Mouse (Mus musculus) heart, adult 8-10 months (tissue): ENCODE data around the gene Arl8b. TPM values are rescaled to one million over a fixed set of nuclear protein-coding genes. Genes with fewer than 3 reads are reported as not detected.
A peak's percentile ranks its signal among the peaks of the same experiment; 100 is the strongest.

Source experiments
- DNase-seq: peaks from one replicate; pipeline ENCODE4 v3.0.0; 2022; ENCODE audit warnings: low spot score
- total RNA-seq, 4 experiments: library from RNA; stranded (reverse); gene quantifications; 2 replicates each; pipeline ENCODE4 v1.2.4; 2022

Gene Arl8b
- 100 to 1,000 TPM in 2 of 4 experiments, 10 to 100 TPM in 2; 91.8 to 102 (median 97.3) TPM for total RNA-seq

- peak; percentile 94 for DNase-seq
These were observed at the start of gene Arl8b for GRCm38 (mm10) chr6:108782526-108783183. Arl8b (plus strand) TSS chr6:108783099.

- peak; percentile 48 for DNase-seq
These were observed 46.8 kb upstream of the Arl8b start for GRCm38 (mm10) chr6:108735910-108736750.

- DNase-seq = no peak
These were observed 44.3 kb upstream of the Arl8b start for GRCm38 (mm10) chr6:108738463-108739203.

GRCm38 (mm10) chr6:108740579-108740978 lies 42.3 kb upstream of the Arl8b start:
- no peak for DNase-seq

GRCm38 (mm10) chr6:108743730-108744129 lies 39.2 kb upstream of the Arl8b start:
- DNase-seq = no peak

GRCm38 (mm10) chr6:108751324-108751723 lies 31.6 kb upstream of the Arl8b start:
- DNase-seq = no peak

- no peak for DNase-seq
These were observed 30.5 kb upstream of the Arl8b start for GRCm38 (mm10) chr6:108752395-108752794.

- DNase-seq = no peak
These were observed 29.4 kb upstream of the Arl8b start for GRCm38 (mm10) chr6:108753536-108753935.

GRCm38 (mm10) chr6:108754376-108754775 lies 28.5 kb upstream of the Arl8b start:
- DNase-seq = no peak

GRCm38 (mm10) chr6:108755936-108756335 lies 27.0 kb upstream of the Arl8b start:
- no peak for DNase-seq

GRCm38 (mm10) chr6:108758997-108759697 lies 23.8 kb upstream of the Arl8b start:
- no peak for DNase-seq

- DNase-seq = no peak
These were observed 23.2 kb upstream of the Arl8b start for GRCm38 (mm10) chr6:108759698-108760039.

GRCm38 (mm10) chr6:108770880-108771279 lies 12.0 kb upstream of the Arl8b start:
- DNase-seq = no peak

- peak; percentile 62 for DNase-seq
These were observed 10.0 kb upstream of the Arl8b start for GRCm38 (mm10) chr6:108772913-108773312.

GRCm38 (mm10) chr6:108773480-108773879 lies 9.4 kb upstream of the Arl8b start:
- DNase-seq = no peak

- no peak for DNase-seq
These were observed 6.6 kb upstream of the Arl8b start for GRCm38 (mm10) chr6:108776274-108776673.

- no peak for DNase-seq
These were observed 5.2 kb upstream of the Arl8b start for GRCm38 (mm10) chr6:108777560-108778287.

GRCm38 (mm10) chr6:108778399-108778798 lies 4.5 kb upstream of the Arl8b start:
- DNase-seq = no peak

- peak; percentile 16 for DNase-seq
These were observed 1.0 kb upstream of the Arl8b start for GRCm38 (mm10) chr6:108781865-108782264.

- peak; percentile 19 for DNase-seq
These were observed 434 bp downstream of the Arl8b start for GRCm38 (mm10) chr6:108783184-108783881.
